Mouse (Mus musculus): ENCODE results near the gene Wfdc2. TPM values are rescaled to one million over a fixed set of nuclear protein-coding genes. Genes with fewer than 3 reads are reported as not detected.

Wfdc2 gene
- polyA plus RNA-seq, 1 experiment: not detected

- H3K4me2 ChIP-seq (ENCODE audit: low read depth): no peak overlapping the region
- TF ChIP-seq SRF (IDR thresholded peaks at IDR 0.05; ENCODE audit: control insufficient read depth, insufficient read length, low read depth): no peak
- TF ChIP-seq POLR2AphosphoS2 (IDR thresholded peaks at IDR 0.05; ENCODE audit: insufficient read length, low read depth): no peak
- no peak for TF ChIP-seq MYOG (IDR thresholded peaks at IDR 0.05; ENCODE audit: control insufficient read depth in 1 of 3, insufficient read depth in 1 of 3, insufficient read length in 2 of 3, low read depth in 2 of 3)
- no peak for TF ChIP-seq E2F4 (IDR thresholded peaks at IDR 0.05; ENCODE audit: insufficient read depth)
- TF ChIP-seq POLR2A (IDR thresholded peaks at IDR 0.05; ENCODE audit: insufficient read length, low read depth): no peak
- TF ChIP-seq CEBPB (IDR thresholded peaks at IDR 0.05; ENCODE audit: insufficient read depth, poor library complexity, severe bottlenecking): no peak
- TF ChIP-seq TCF12 (IDR thresholded peaks at IDR 0.05; ENCODE audit: insufficient read depth, poor library complexity, severe bottlenecking): no peak
- no peak for TF ChIP-seq USF1 (IDR thresholded peaks at IDR 0.05; ENCODE audit: low read depth)
- TF ChIP-seq TCF3 (IDR thresholded peaks at IDR 0.05; ENCODE audit: insufficient read length, low read depth): no peak
- TF ChIP-seq REST (IDR thresholded peaks at IDR 0.05; ENCODE audit: insufficient read depth, insufficient read length): no peak
- TF ChIP-seq MYOD1 (IDR thresholded peaks at IDR 0.05; ENCODE audit: control insufficient read depth in 1 of 3, insufficient read length in 2 of 3, low read depth in 2 of 3): no peak
- TF ChIP-seq MAX (IDR thresholded peaks at IDR 0.05; ENCODE audit: low read depth): no peak
- no peak overlapping the region for H3ac ChIP-seq (ENCODE audit: control insufficient read depth, insufficient read length)
- H3K27me3 ChIP-seq (ENCODE audit: control insufficient read depth, insufficient read depth, insufficient read length): peaks cover 6% of the 10 kb centered on the region
- H3K4me3 ChIP-seq: no peak overlapping the region
- no peaks in the 10 kb centered on the region for H3K36me3 ChIP-seq (ENCODE audit: control insufficient read depth, insufficient read depth)
- no peaks in the 10 kb centered on the region for H3K79me2 ChIP-seq (ENCODE audit: control insufficient read depth, insufficient read depth)
Measured at GRCm38 (mm10) chr2:164615386-164615785, 53.2 kb downstream of the Wfdc2 start.

Other genes with a start within 250 kb of the Wfdc2 start
- gene Svs6, start 245.7 kb upstream of the Wfdc2 start, polyA plus RNA-seq (2012; fragmentation: generic; extraction: Trizol): not detected
- gene Svs5, start 229.7 kb upstream of the Wfdc2 start, polyA plus RNA-seq (2012; fragmentation: generic; extraction: Trizol): not detected
- 9.4 TPM for gene Slpi, start 173.3 kb upstream of the Wfdc2 start, polyA plus RNA-seq (2012; fragmentation: generic; extraction: Trizol)
- gene Rbpjl, start 159.3 kb upstream of the Wfdc2 start, polyA plus RNA-seq (2012; fragmentation: generic; extraction: Trizol): 0.06 TPM
- 0.01 TPM for gene Matn4, start 157.3 kb upstream of the Wfdc2 start, polyA plus RNA-seq (2012; fragmentation: generic; extraction: Trizol)
- 52.4 TPM for gene Sdc4, start 118.5 kb upstream of the Wfdc2 start, polyA plus RNA-seq (2012; fragmentation: generic; extraction: Trizol)
- gene Sys1, start 105.4 kb upstream of the Wfdc2 start, polyA plus RNA-seq (2012; fragmentation: generic; extraction: Trizol): 47.6 TPM
- gene Gm20458, start 101.4 kb upstream of the Wfdc2 start, polyA plus RNA-seq (2012; fragmentation: generic; extraction: Trizol): 31.6 TPM
- gene Trp53tg5, start 88.7 kb upstream of the Wfdc2 start, polyA plus RNA-seq (2012; fragmentation: generic; extraction: Trizol): not detected
- gene Dbndd2, start 76.3 kb upstream of the Wfdc2 start, polyA plus RNA-seq (2012; fragmentation: generic; extraction: Trizol): 16.4 TPM
- gene Pigt, start 64.9 kb upstream of the Wfdc2 start, polyA plus RNA-seq (2012; fragmentation: generic; extraction: Trizol): 79.2 TPM
- not detected for gene Spint3, start 11.0 kb downstream of the Wfdc2 start, polyA plus RNA-seq (2012; fragmentation: generic; extraction: Trizol)
- gene Wfdc6a, start 23.0 kb downstream of the Wfdc2 start, polyA plus RNA-seq (2012; fragmentation: generic; extraction: Trizol): not detected
- gene Eppin, start 31.2 kb downstream of the Wfdc2 start, polyA plus RNA-seq (2012; fragmentation: generic; extraction: Trizol): not detected
- gene Wfdc6b, start 51.1 kb downstream of the Wfdc2 start, polyA plus RNA-seq (2012; fragmentation: generic; extraction: Trizol): not detected
- gene Wfdc8, start 51.2 kb downstream of the Wfdc2 start, polyA plus RNA-seq (2012; fragmentation: generic; extraction: Trizol): not detected
- not detected for gene Wfdc16, start 76.4 kb downstream of the Wfdc2 start, polyA plus RNA-seq (2012; fragmentation: generic; extraction: Trizol)
- gene Wfdc10, start 93.6 kb downstream of the Wfdc2 start, polyA plus RNA-seq (2012; fragmentation: generic; extraction: Trizol): not detected
- gene Wfdc9, start 94.2 kb downstream of the Wfdc2 start, polyA plus RNA-seq (2012; fragmentation: generic; extraction: Trizol): not detected
- not detected for gene Wfdc11, start 111.7 kb downstream of the Wfdc2 start, polyA plus RNA-seq (2012; fragmentation: generic; extraction: Trizol)
- 0.04 TPM for gene Wfdc13, start 122.7 kb downstream of the Wfdc2 start, polyA plus RNA-seq (2012; fragmentation: generic; extraction: Trizol)
- gene Spint4, start 136.1 kb downstream of the Wfdc2 start, polyA plus RNA-seq (2012; fragmentation: generic; extraction: Trizol): not detected
- not detected for gene Spint5, start 152.9 kb downstream of the Wfdc2 start, polyA plus RNA-seq (2012; fragmentation: generic; extraction: Trizol)
- 0.41 TPM for gene Wfdc3, start 183.5 kb downstream of the Wfdc2 start, polyA plus RNA-seq (2012; fragmentation: generic; extraction: Trizol)
- gene Dnttip1, start 183.6 kb downstream of the Wfdc2 start, polyA plus RNA-seq (2012; fragmentation: generic; extraction: Trizol): 63.0 TPM
- gene Ube2c, start 207.5 kb downstream of the Wfdc2 start, polyA plus RNA-seq (2012; fragmentation: generic; extraction: Trizol): 103 TPM
- 3,985 TPM for gene Tnnc2, start 217.6 kb downstream of the Wfdc2 start, polyA plus RNA-seq (2012; fragmentation: generic; extraction: Trizol)
- gene Snx21, start 223.4 kb downstream of the Wfdc2 start, polyA plus RNA-seq (2012; fragmentation: generic; extraction: Trizol): 29.5 TPM
- gene Acot8, start 242.5 kb downstream of the Wfdc2 start, polyA plus RNA-seq (2012; fragmentation: generic; extraction: Trizol): 24.5 TPM
- gene Zswim3, start 242.7 kb downstream of the Wfdc2 start, polyA plus RNA-seq (2012; fragmentation: generic; extraction: Trizol): 3.3 TPM

Measured in myocyte (in vitro differentiated cells).